Mouse (Mus musculus): ENCODE measurements at regions not wholly inside any gene's neighbourhood (a gene's known extent, or its start where the extent isn't known, plus 50 kb on each side); places are given as distances from the start of the nearest gene placed in this dataset.

DNA sequence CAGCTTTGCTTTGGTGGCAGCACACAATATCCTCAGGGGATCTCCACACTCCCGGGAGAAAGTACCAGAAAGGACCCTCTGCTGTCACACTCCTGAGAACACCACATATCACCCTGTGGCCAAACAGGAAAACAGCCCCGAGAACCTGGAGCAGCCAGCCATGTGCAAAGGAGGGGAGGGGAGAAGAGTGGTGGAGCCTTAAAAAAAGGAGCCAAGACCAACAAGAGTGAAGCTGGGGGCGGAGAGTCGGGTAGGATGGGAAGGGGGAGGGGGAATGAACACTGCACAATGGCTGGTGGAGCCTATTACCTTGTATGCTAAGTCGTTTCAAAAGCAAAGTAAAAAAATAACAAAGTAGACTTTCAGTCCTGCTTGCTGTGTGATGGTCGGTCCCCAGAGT is 408.2 kb downstream of the Cdh26 start:
- no peak for TF ChIP-seq CTCF (IDR thresholded peaks at IDR 0.05)
- DNase-seq (ENCODE audit: low read depth, low spot score) (no peak), ATAC-seq (no peak)
- ChIA-PET POLR2A (no interaction called here), CTCF (no interaction called here)
- H3K27me3 ChIP-seq, result no peaks in the 10 kb centered on the region
- in situ Hi-C loops (cut with MboI; ENCODE audit: low pct_unique_long_range_greater_than_20kb), result no loop called here

DNA sequence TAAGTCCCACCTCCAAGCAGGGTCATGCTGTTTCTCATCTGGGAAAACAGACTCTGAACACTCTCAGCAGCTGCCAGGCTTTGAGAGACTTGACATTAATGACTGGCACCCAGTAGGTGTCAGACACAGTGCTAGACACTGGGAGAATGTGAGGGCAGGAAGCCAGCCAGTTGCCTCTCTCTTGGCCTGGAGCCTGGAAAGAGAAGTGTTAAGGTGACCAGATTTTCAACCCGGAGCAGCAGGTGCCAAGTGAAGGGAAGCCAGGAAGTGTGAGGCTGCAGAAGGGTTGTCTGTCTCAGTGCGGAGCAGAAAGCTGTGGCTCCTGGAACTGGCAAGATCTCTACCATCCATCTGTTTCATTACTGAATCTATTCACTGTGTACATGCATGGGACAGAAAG is 410.6 kb downstream of the Cdh26 start:
- TF ChIP-seq CTCF (IDR thresholded peaks at IDR 0.05), result no peak
- POLR2A ChIA-PET, result no interaction called here
- ATAC-seq, result no peak
- in situ Hi-C loops (cut with MboI; ENCODE audit: low pct_unique_long_range_greater_than_20kb), result no loop called here
- no peak for DNase-seq (ENCODE audit: low read depth, low spot score)
- no peaks in the 10 kb centered on the region for H3K27me3 ChIP-seq
- CTCF ChIA-PET, result no interaction called here

DNA sequence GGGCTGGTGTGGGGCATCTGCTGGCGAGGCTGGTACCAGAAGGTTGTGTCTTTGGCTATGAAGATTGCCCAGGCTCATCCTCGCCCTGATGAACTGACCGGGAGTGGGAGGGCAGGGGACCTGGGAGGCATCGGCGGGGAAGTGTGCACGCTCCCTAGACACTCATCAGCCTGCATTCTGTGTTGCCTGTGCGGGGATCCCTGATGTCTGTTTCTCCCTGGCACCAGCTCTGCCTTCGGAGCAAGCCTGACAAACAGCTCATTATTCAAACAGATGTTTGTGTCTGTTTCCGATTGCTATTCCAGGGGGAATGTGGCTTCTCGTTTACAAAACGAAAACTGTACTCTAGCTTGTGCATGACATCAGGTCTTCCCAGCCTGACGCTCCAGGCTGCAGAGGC is 412.3 kb downstream of the Cdh26 start:
- in situ Hi-C loops (cut with MboI; ENCODE audit: low pct_unique_long_range_greater_than_20kb), result no loop called here
- ATAC-seq (no peak), DNase-seq (ENCODE audit: low read depth, low spot score) (no peak)
- H3K27me3 ChIP-seq, result no peaks in the 10 kb centered on the region
- POLR2A ChIA-PET, result no interaction called here
- CTCF ChIA-PET, result interaction anchor here (1.5 kb wide), 1 partner anchor 9 kb away, joined by 4 read pairs; no protein-coding TSS in a partner anchor
- no peak for TF ChIP-seq CTCF (IDR thresholded peaks at IDR 0.05)

GRCm38 (mm10) chr2:178843458-178843857 is 413.1 kb downstream of the Cdh26 start:
- ATAC-seq (no peak), DNase-seq (ENCODE audit: low read depth, low spot score) (no peak)
- in situ Hi-C loops (cut with MboI; ENCODE audit: low pct_unique_long_range_greater_than_20kb), result no loop called here
- ChIA-PET CTCF (interaction anchor here (1.5 kb wide), 1 partner anchor 8 kb away, joined by 4 read pairs; no protein-coding TSS in a partner anchor), POLR2A (no interaction called here)
- TF ChIP-seq CTCF (IDR thresholded peaks at IDR 0.05), result no peak
- H3K27me3 ChIP-seq, result no peaks in the 10 kb centered on the region

DNA sequence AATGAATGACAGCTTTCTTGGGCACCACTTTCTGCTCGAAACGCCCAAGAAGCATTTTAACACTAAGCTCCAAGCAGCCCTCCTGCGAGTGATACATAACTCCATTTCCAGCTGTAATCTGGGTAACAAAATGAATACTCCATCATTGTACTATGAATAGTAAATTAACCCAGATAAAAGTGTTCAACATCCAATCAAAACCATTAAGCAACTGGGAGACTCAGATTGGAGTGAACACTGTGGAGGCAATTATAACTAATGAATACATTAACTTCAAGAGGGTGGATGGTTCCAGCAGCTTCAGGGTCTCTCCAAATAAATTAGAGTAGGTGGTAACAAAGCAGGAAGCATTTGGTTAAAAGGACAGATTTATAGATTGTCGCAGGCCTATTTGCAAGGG is 414.2 kb downstream of the Cdh26 start:
- no peak for ATAC-seq
- in situ Hi-C loops (cut with MboI; ENCODE audit: low pct_unique_long_range_greater_than_20kb), result no loop called here
- CTCF ChIA-PET, result no interaction called here
- no peak for DNase-seq (ENCODE audit: low read depth, low spot score)
- H3K27me3 ChIP-seq, result no peaks in the 10 kb centered on the region
- TF ChIP-seq CTCF (IDR thresholded peaks at IDR 0.05), result no peak
- POLR2A ChIA-PET, result no interaction called here

- ChIA-PET CTCF (no interaction called here), POLR2A (no interaction called here)
- DNase-seq (ENCODE audit: low read depth, low spot score), result no peak
- no peak for TF ChIP-seq CTCF (IDR thresholded peaks at IDR 0.05)
- ATAC-seq, result no peak
- no peaks in the 10 kb centered on the region for H3K27me3 ChIP-seq
- in situ Hi-C loops (cut with MboI; ENCODE audit: low pct_unique_long_range_greater_than_20kb), result no loop called here
Observed at GRCm38 (mm10) chr2:178850320-178850719, 420.0 kb downstream of the Cdh26 start.

GRCm38 (mm10) chr2:178850769-178851168 is 420.4 kb downstream of the Cdh26 start:
- CTCF ChIA-PET, result interaction anchor here (1.2 kb wide), 1 partner anchor 7 kb away, joined by 4 read pairs; no protein-coding TSS in a partner anchor
- no peaks in the 10 kb centered on the region for H3K27me3 ChIP-seq
- no peak for ATAC-seq
- no peak for TF ChIP-seq CTCF (IDR thresholded peaks at IDR 0.05)
- no peak for DNase-seq (ENCODE audit: low read depth, low spot score)
- in situ Hi-C loops (cut with MboI; ENCODE audit: low pct_unique_long_range_greater_than_20kb), result no loop called here
- POLR2A ChIA-PET, result no interaction called here

GRCm38 (mm10) chr2:178854012-178854411 is 423.7 kb downstream of the Cdh26 start:
- TF ChIP-seq CTCF (IDR thresholded peaks at IDR 0.05), result no peak
- no peak for ATAC-seq
- POLR2A ChIA-PET, result no interaction called here
- CTCF ChIA-PET, result no interaction called here
- no peak for DNase-seq (ENCODE audit: low read depth, low spot score)
- no peaks in the 10 kb centered on the region for H3K27me3 ChIP-seq
- in situ Hi-C loops (cut with MboI; ENCODE audit: low pct_unique_long_range_greater_than_20kb), result no loop called here

DNA sequence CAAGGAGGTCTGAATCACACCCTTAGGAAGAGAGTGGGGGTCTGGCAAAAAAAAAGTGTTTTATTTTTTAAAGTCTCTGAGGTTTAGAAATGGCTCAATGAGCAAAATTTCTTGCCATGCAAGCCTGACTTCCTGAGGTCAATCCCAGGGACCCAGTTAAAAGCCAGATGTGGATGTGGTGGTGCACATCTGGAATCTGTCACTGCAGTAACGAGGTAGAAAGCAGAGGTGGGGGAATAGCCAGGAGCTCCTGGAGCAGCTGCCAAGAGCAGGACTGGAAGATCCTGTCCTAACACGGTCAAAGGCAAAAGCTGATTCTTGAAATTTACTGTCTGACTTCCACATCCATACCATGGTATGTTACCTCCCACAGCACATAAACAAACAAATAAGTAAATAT is 424.4 kb downstream of the Cdh26 start:
- no peak for DNase-seq (ENCODE audit: low read depth, low spot score)
- in situ Hi-C loops (cut with MboI; ENCODE audit: low pct_unique_long_range_greater_than_20kb), result no loop called here
- POLR2A ChIA-PET, result no interaction called here
- no peak for ATAC-seq
- no peaks in the 10 kb centered on the region for H3K27me3 ChIP-seq
- TF ChIP-seq CTCF (IDR thresholded peaks at IDR 0.05), result no peak
- CTCF ChIA-PET, result no interaction called here

GRCm38 (mm10) chr2:178862620-178863019 is 432.3 kb downstream of the Cdh26 start:
- DNase-seq (ENCODE audit: low read depth, low spot score), result no peak
- in situ Hi-C loops (cut with MboI; ENCODE audit: low pct_unique_long_range_greater_than_20kb), result no loop called here
- no peak for ATAC-seq
- POLR2A ChIA-PET, result no interaction called here
- CTCF ChIA-PET, result no interaction called here
- H3K27me3 ChIP-seq, result no peaks in the 10 kb centered on the region
- TF ChIP-seq CTCF (IDR thresholded peaks at IDR 0.05), result no peak

DNA sequence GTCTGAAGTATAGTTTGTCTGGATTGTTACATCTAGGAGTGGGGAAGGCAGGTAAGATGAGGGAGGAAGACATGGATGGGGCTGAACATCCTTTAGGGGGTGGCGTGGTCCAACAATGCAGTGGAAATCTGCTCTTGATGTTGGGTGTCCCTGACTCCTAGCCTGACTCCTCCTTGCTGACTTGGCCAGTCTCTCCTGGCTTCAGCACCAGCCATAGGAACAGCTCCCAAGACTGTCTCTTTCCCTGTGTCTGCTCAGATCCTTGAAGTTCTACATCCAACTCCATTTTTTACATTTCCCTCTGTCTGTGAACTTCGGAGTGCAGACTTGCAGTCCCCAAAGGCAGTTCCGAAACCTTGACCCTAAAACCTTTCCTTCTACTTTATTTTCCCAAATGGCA is 436.8 kb downstream of the Cdh26 start:
- DNase-seq (ENCODE audit: low read depth, low spot score), result no peak
- ATAC-seq, result no peak
- ChIA-PET CTCF (no interaction called here), POLR2A (no interaction called here)
- no peaks in the 10 kb centered on the region for H3K27me3 ChIP-seq
- TF ChIP-seq CTCF (IDR thresholded peaks at IDR 0.05), result no peak
- in situ Hi-C loops (cut with MboI; ENCODE audit: low pct_unique_long_range_greater_than_20kb), result no loop called here

DNA sequence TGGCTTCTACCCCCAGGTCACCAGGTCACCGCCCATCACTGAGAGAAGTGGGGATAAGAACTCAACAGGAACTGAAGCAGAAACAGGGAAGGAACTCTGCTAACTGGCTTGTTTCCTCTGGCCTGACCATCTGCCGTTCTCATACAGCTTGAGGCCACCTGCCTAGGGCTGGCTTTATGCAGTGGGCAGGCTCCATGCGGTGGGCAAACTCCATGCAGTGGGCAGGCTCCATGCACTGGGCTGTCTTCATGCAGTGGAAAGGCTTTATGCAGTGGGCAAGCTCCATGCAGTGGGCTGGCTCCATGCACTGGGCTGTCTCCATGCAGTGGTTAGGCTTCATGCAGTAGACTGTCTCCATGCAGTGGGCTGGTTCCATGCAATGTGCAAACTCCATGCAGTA is 438.8 kb downstream of the Cdh26 start:
- ATAC-seq (no peak), DNase-seq (ENCODE audit: low read depth, low spot score) (no peak)
- POLR2A ChIA-PET, result no interaction called here
- H3K27me3 ChIP-seq, result no peaks in the 10 kb centered on the region
- in situ Hi-C loops (cut with MboI; ENCODE audit: low pct_unique_long_range_greater_than_20kb), result no loop called here
- CTCF ChIA-PET, result no interaction called here
- TF ChIP-seq CTCF (IDR thresholded peaks at IDR 0.05), result no peak

Data from Patski (cell line).